Mouse (Mus musculus): ENCODE measurements around the gene Ltbp4. TPM values are rescaled to one million over a fixed set of nuclear protein-coding genes. Genes with fewer than 3 reads are reported as not detected.

The Ltbp4 gene
- polyA plus RNA-seq, 1 experiment from 2014 or later = 29.3 TPM

GRCm38 (mm10) chr7:27288732-27289131 is 48.8 kb downstream of the Ltbp4 start:
- Histone ChIP-seq H3K9ac (no peak overlapping the region), H3K4me3 (no peak overlapping the region), H3K9me3 (no peaks in the 10 kb centered on the region), H3K36me3 (no peaks in the 10 kb centered on the region), H3K27ac (no peak overlapping the region), H3K4me2 (replicated peaks) (no peak overlapping the region), H3K4me1 (peaks cover 10% of the 10 kb centered on the region), H3K27me3 (peaks cover 16% of the 10 kb centered on the region)
- 90% methylated on average over 7 of the region's 7 CpGs for WGBS
- ATAC-seq (ENCODE audit: low FRiP score, low read depth) = no peak

DNA sequence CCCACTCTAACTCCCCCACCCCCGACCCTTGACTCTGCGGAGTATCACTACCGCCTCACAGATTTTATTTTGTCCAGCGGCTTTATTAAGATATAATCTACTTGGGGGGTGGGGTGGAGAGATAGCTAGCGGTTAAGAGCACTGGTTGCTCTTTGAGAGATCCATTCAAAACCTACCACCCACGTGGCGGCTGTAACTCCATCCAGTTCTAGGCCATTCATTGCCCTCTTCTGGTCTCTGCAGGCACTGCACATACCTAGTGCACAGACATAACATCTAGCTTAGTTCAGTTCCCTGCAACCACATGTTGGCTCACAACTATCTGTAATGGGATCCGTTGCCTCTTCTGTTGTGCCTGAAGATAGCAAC is 51.8 kb downstream of the Ltbp4 start:
- Histone ChIP-seq H3K4me3 (peak overlapping the region; percentile 14), H3K4me2 (replicated peaks) (peak overlapping the region; percentile 45), H3K36me3 (peaks cover 21% of the 10 kb centered on the region), H3K27ac (no peak overlapping the region), H3K4me1 (peaks cover 10% of the 10 kb centered on the region), H3K9ac (no peak overlapping the region), H3K27me3 (peaks cover 16% of the 10 kb centered on the region), H3K9me3 (no peaks in the 10 kb centered on the region)
- ATAC-seq (ENCODE audit: low FRiP score, low read depth) = peak; percentile 74; the same call in 1 of the 2 replicates
- 5% methylated on average over 8 of the region's 8 CpGs for WGBS

GRCm38 (mm10) chr7:27284865-27285697 is 52.4 kb downstream of the Ltbp4 start:
- H3K27me3 ChIP-seq = peaks cover 16% of the 10 kb centered on the region
- peak overlapping the region; percentile 45 for H3K4me2 ChIP-seq (replicated peaks)
- H3K9me3 ChIP-seq = no peaks in the 10 kb centered on the region
- under 1% methylated on average over 28 of the region's 28 CpGs for WGBS
- H3K4me1 ChIP-seq = peaks cover 10% of the 10 kb centered on the region
- H3K4me3 ChIP-seq = peak overlapping the region; percentile 14
- peaks cover 26% of the 10 kb centered on the region for H3K36me3 ChIP-seq
- peak; percentile 10; the same call in 1 of the 2 replicates for ATAC-seq (ENCODE audit: low FRiP score, low read depth)
- no peak overlapping the region for H3K27ac ChIP-seq
- peak overlapping the region; percentile 39 for H3K9ac ChIP-seq

DNA sequence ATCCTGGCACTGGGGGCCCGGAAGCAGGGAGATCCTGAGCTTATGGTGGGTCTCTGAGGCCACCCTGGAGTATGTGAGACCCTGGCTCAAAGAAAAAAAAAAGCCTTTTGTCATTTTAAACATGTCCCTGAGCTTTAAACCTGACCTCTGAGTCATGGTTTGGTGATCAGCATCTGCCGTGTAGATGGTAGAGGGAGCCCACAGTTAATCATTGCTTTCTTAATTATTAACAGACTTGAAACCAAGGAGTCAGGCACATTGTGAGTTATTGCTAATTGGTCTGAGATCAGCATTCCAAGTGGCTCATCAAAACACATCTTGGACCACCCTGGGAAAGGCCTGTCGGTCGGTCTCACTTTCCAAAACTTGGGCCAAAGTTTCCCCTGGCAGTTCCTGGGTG is 55.3 kb downstream of the Ltbp4 start:
- Histone ChIP-seq H3K4me1 (peaks cover 10% of the 10 kb centered on the region), H3K9me3 (no peaks in the 10 kb centered on the region), H3K4me2 (replicated peaks) (no peak overlapping the region), H3K36me3 (peaks cover 54% of the 10 kb centered on the region), H3K9ac (no peak overlapping the region), H3K27me3 (peaks cover 16% of the 10 kb centered on the region), H3K4me3 (no peak overlapping the region), H3K27ac (no peak overlapping the region)
- ATAC-seq (ENCODE audit: low FRiP score, low read depth) = no peak
- WGBS = 62% methylated on average over 4 of the region's 4 CpGs

DNA sequence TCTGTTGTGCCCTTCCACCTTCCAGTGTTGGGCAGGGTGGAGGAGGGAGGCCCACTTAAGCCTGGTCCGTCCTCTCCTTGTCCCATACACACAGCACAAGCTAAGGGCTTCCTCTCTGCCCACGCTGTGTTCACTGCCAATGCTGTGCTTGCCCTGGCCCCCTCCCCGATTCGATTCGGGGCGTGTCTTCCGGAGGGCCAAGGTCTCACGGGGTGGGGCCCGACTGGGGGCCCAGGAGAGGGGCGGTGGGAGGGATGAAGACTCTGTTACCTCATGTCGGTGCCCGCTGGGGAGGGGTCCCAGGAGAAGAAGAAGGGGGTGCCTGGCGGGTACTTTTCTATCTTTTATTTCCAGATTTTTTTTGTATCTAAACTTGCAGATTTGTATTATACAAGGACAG is 55.8 kb downstream of the Ltbp4 start:
- peaks cover 16% of the 10 kb centered on the region for H3K27me3 ChIP-seq
- no peak overlapping the region for H3K9ac ChIP-seq
- H3K4me3 ChIP-seq = no peak overlapping the region
- H3K9me3 ChIP-seq = no peaks in the 10 kb centered on the region
- no peak overlapping the region for H3K4me2 ChIP-seq (replicated peaks)
- ATAC-seq (ENCODE audit: low FRiP score, low read depth) = no peak; the same call in 1 of the 2 replicates
- H3K4me1 ChIP-seq = peaks cover 10% of the 10 kb centered on the region
- peaks cover 59% of the 10 kb centered on the region for H3K36me3 ChIP-seq
- 60% methylated on average over 13 of the region's 13 CpGs for WGBS
- H3K27ac ChIP-seq = no peak overlapping the region

DNA sequence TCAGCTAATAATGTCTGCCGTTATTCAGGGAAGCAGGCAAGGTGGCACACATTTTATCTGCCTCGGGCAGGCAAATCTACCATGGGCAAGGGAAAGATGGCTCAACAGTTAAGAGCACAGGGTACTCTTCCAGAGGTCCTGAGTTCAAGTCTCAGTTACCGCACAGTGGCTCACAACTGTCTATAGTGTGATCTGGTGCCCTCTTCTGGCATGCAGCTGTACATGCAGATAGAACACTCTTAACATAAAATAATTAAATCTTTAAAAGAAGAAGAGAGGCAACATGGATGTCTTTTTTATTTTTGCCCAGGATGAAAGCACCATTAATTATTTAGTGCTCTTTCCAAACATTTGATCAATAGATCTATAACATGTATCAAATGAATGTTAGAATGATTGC is 60.3 kb downstream of the Ltbp4 start:
- H3K4me3 ChIP-seq = no peak overlapping the region
- H3K27me3 ChIP-seq = no peaks in the 10 kb centered on the region
- no peak for ATAC-seq (ENCODE audit: low FRiP score, low read depth)
- no peak overlapping the region for H3K9ac ChIP-seq
- no peak overlapping the region for H3K4me2 ChIP-seq (replicated peaks)
- WGBS = 94% methylated on average over 3 of the region's 3 CpGs
- no peaks in the 10 kb centered on the region for H3K9me3 ChIP-seq
- H3K36me3 ChIP-seq = peaks cover 92% of the 10 kb centered on the region
- no peak overlapping the region for H3K27ac ChIP-seq
- no peaks in the 10 kb centered on the region for H3K4me1 ChIP-seq

DNA sequence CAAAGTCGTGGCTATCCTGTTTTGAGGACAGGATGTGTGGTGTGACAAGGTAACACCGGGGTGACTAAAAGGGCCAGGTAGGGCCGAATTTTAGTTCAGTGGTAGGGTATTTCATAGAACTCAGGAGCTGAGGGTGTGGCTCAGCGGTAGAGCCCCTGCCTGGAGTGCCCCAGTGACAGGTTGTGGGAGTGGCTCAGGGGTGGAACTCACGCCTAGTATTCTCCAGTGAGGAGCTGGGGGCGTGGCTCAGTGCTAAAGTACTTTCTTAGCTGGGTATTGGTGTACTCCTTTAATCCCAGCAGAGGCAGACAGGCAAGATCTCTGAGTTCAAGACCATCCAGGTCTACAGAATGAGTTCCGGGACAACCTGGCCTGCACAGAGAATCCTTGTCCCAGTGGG is 61.5 kb downstream of the Ltbp4 start:
- no peaks in the 10 kb centered on the region for H3K4me1 ChIP-seq
- H3K9ac ChIP-seq = no peak overlapping the region
- H3K36me3 ChIP-seq = peaks cover 92% of the 10 kb centered on the region
- no peaks in the 10 kb centered on the region for H3K9me3 ChIP-seq
- no peak for ATAC-seq (ENCODE audit: low FRiP score, low read depth)
- H3K4me3 ChIP-seq = no peak overlapping the region
- H3K27me3 ChIP-seq = no peaks in the 10 kb centered on the region
- no peak overlapping the region for H3K27ac ChIP-seq
- WGBS = 57% methylated on average over 7 of the region's 7 CpGs
- no peak overlapping the region for H3K4me2 ChIP-seq (replicated peaks)

DNA sequence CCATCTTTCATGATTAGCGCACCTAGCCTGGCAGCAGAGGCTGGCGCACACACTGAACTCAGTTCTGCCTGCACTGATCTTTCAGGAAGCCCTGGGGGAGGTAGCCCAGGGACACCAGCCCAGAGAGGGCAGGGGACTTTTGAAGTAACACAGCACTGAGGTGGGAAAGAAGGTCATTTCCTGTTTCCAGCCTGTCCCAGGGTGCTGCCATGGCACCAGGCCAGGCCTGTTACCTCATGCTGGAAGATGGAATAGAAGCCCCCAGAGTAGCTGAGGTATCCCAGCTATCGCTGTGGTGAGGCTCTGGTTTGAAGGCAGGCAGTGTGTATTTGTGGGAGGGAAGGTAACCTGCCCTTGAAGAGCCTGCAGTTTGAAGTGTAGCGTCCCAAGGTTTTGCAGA is 62.6 kb downstream of the Ltbp4 start:
- Histone ChIP-seq H3K27me3 (no peaks in the 10 kb centered on the region), H3K9me3 (no peaks in the 10 kb centered on the region), H3K4me1 (no peaks in the 10 kb centered on the region), H3K4me2 (replicated peaks) (no peak overlapping the region), H3K9ac (no peak overlapping the region), H3K27ac (no peak overlapping the region), H3K4me3 (no peak overlapping the region), H3K36me3 (peaks cover 93% of the 10 kb centered on the region)
- ATAC-seq (ENCODE audit: low FRiP score, low read depth) = no peak
- WGBS = 86% methylated on average over 4 of the region's 4 CpGs

GRCm38 (mm10) chr7:27273739-27274351 is 63.6 kb downstream of the Ltbp4 start:
- no peak for ATAC-seq (ENCODE audit: low FRiP score, low read depth)
- H3K4me1 ChIP-seq = no peaks in the 10 kb centered on the region
- no peaks in the 10 kb centered on the region for H3K9me3 ChIP-seq
- H3K4me3 ChIP-seq = no peak overlapping the region
- no peak overlapping the region for H3K27ac ChIP-seq
- 47% methylated on average over 32 of the region's 32 CpGs for WGBS
- peaks cover 93% of the 10 kb centered on the region for H3K36me3 ChIP-seq
- H3K27me3 ChIP-seq = no peaks in the 10 kb centered on the region
- 0 out of 2 replicates have a peak overlapping the region, but pooled peaks have one; percentile 14 for H3K4me2 ChIP-seq (replicated peaks)
- no peak overlapping the region for H3K9ac ChIP-seq

DNA sequence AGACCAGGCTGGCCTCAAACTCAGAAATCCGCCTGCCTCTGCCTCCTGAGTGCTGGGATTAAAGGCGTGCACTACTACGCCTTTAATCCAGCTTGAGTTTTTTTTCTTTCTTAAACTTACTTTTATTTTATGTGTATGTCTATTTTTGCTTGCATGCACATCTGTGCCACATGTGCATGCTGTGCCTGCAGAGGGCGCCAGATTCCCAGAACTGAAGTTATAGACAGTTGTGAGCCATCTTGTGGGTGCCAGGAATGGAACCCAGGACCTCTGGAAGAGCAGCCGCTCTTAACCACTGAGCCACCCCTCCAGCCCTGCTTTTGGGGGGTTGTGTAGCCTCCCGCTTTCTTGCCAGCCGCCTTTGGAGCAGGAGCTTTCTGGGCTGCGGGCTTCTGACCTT is 66.1 kb downstream of the Ltbp4 start:
- Histone ChIP-seq H3K27ac (no peak overlapping the region), H3K4me2 (replicated peaks) (no peak overlapping the region), H3K36me3 (peaks cover 93% of the 10 kb centered on the region), H3K4me3 (no peak overlapping the region), H3K27me3 (no peaks in the 10 kb centered on the region), H3K9ac (no peak overlapping the region), H3K4me1 (no peaks in the 10 kb centered on the region), H3K9me3 (no peaks in the 10 kb centered on the region)
- ATAC-seq (ENCODE audit: low FRiP score, low read depth) = no peak
- 85% methylated on average over 8 of the region's 8 CpGs for WGBS

DNA sequence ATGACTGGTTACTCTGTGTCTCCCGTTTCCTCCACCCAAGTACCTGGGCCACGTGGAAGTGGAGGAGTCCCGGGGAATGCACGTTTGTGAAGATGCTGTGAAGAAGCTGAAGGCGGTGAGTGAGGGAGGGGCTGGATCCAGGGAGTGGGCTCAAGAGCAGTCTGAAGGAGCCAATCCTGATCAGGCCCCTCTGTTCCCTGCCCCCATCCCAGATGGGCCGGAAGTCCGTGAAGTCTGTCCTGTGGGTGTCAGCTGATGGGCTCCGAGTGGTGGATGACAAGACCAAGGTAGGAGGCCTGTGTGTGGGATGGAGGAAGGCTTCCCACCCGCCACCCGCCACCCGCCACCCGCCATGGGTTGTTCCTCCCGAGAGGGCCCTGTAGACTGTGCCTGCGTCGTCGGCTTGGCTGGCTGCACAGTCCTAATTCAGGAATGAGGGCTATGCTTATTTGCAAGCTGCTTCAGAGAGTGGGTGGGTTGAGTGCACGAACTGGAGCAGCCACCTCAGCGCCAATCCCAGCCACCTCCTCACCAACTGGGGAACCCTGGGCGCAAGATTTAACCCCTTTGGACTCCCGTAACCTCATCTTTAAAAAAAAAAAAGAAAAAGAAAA is 70.9 kb downstream of the Ltbp4 start:
- Histone ChIP-seq H3K4me1 (no peaks in the 10 kb centered on the region), H3K27ac (no peak overlapping the region), H3K4me3 (no peak overlapping the region), H3K9me3 (no peaks in the 10 kb centered on the region), H3K36me3 (peaks cover 100% of the 10 kb centered on the region), H3K27me3 (no peaks in the 10 kb centered on the region), H3K4me2 (replicated peaks) (no peak overlapping the region), H3K9ac (no peak overlapping the region)
- no peak for ATAC-seq (ENCODE audit: low FRiP score, low read depth)
- 60% methylated on average over 20 of the region's 20 CpGs for WGBS

- peaks cover 18% of the 10 kb centered on the region for H3K4me1 ChIP-seq
- no peak overlapping the region for H3K9ac ChIP-seq
- no peak for ATAC-seq (ENCODE audit: low FRiP score, low read depth)
- no peaks in the 10 kb centered on the region for H3K9me3 ChIP-seq
- H3K27ac ChIP-seq = no peak overlapping the region
- WGBS = 86% methylated on average over 12 of the region's 12 CpGs
- H3K4me2 ChIP-seq (replicated peaks) = no peak overlapping the region
- no peak overlapping the region for H3K4me3 ChIP-seq
- H3K27me3 ChIP-seq = no peaks in the 10 kb centered on the region
- peaks cover 85% of the 10 kb centered on the region for H3K36me3 ChIP-seq
These were observed 72.7 kb downstream of the Ltbp4 start for GRCm38 (mm10) chr7:27264761-27265160.
